In genomic region chr5:52515246-52516021, GRCm38 (mm10) we compare ENCODE assay signal across 8 mouse cellular contexts. TPM values are rescaled to one million over a fixed set of nuclear protein-coding genes. Genes with fewer than 3 reads are reported as not detected.
DNase-seq lines count a peak whose midpoint lies in the region; ATAC-seq lines count a peak whose summit lies in the region.

No protein-coding gene starts in this region.

- DNase-seq in T-cell, adult 2 months (ENCODE audit: low spot score) = peak; percentile 2
- peak; percentile 65 for DNase-seq in cerebellum, adult 9-11 months
- DNase-seq in frontal cortex, postnatal 14 days (ENCODE audit: low spot score in 2 of 2) = peak; percentile 35 to 71
- DNase-seq in hindbrain, embryonic 14.5 days (ENCODE audit: low spot score) = peak; percentile 84
- peak; percentile 57 to 84 for DNase-seq in layer of hippocampus, postnatal 25 days (ENCODE audit: extremely low spot score in 1 of 2, low spot score in 1 of 2)
- peak; percentile 58 for DNase-seq in lung, postnatal 25 days (ENCODE audit: low spot score)
- peak; percentile 73 to 83 for DNase-seq in right cerebral cortex, postnatal 10 days (ENCODE audit: low spot score in 2 of 2)

- no peaks in the 10 kb centered on the region for H3K36me3 ChIP-seq in hindbrain, embryonic 14.5 days (replicated peaks; ENCODE audit: control insufficient read depth, insufficient read depth)

- 0 out of 2 replicates have a peak, but pooled peaks cover 4% of the 10 kb centered on the region for H3K4me1 ChIP-seq in hindbrain, embryonic 14.5 days (replicated peaks; ENCODE audit: control insufficient read depth, insufficient read depth, low read length)

- no peaks in the 10 kb centered on the region for H3K9me3 ChIP-seq in hindbrain, embryonic 14.5 days (ENCODE audit: control insufficient read depth, low read length)

- peak; percentile 47; the same call in 1 of the 2 replicates for ATAC-seq in hindbrain, embryonic 14.5 days (ENCODE audit: low FRiP score)
- ATAC-seq in inflammation-experienced regulatory T-cells, adult 6 months = no peak

- H3K4me2 ChIP-seq in hindbrain, embryonic 14.5 days (replicated peaks) = peak overlapping the region; percentile 56

- H3K27ac ChIP-seq in hindbrain, embryonic 14.5 days = 0 out of 2 replicates have a peak overlapping the region, but pooled peaks have one; percentile 3

- WGBS in hindbrain, embryonic 14.5 days = 18% methylated on average over 22 of the region's 22 CpGs

- H3K27me3 ChIP-seq in hindbrain, embryonic 14.5 days (ENCODE audit: control insufficient read depth, insufficient read depth, low read length) = no peaks in the 10 kb centered on the region

- peak overlapping the region; percentile 58 for H3K9ac ChIP-seq in hindbrain, embryonic 14.5 days

- H3K4me3 ChIP-seq in hindbrain, embryonic 14.5 days (replicated peaks; ENCODE audit: low read length) = peak overlapping the region; percentile 28

RNA-seq across cellular contexts. Expression of gene Ccdc149, which starts 44.1 kb away (rescaled TPM):
- 14.6 and 14.7 TPM in 2 replicates for polyA plus RNA-seq in hindbrain, embryonic 14.5 days (2014; fragmentation: Nextera tagmentation; extraction: Ambion mirVana)
- 10 to 100 TPM; 62.1 to 64.5 TPM for total RNA-seq in layer of hippocampus, postnatal 25 days (2021)
- polyA plus RNA-seq in inflammation-experienced regulatory T-cells, adult 6 months (2017; shearing (Covaris generic)) = not detected

RNA-seq across cellular contexts. Expression of gene Lgi2, which starts 50.8 kb away (rescaled TPM):
- 6.5 and 6.9 TPM in 2 replicates for polyA plus RNA-seq in hindbrain, embryonic 14.5 days (2014; fragmentation: Nextera tagmentation; extraction: Ambion mirVana)
- 10 to 100 TPM; 23.7 to 24.9 TPM for total RNA-seq in layer of hippocampus, postnatal 25 days (2021)
- polyA plus RNA-seq in inflammation-experienced regulatory T-cells, adult 6 months (2017; shearing (Covaris generic)) = not detected

Comparison
In these comparisons a context has a peak if more than half of its experiments do, and no peak if none do; other contexts are left out.
1. DNase-seq: peak in every context shown above with its lines; median percentile 84 in hindbrain, embryonic 14.5 days; 78 in right cerebral cortex, postnatal 10 days; 70 in layer of hippocampus, postnatal 25 days; 65 in cerebellum, adult 9-11 months; 58 in lung, postnatal 25 days; 53 in frontal cortex, postnatal 14 days; 2 in T-cell, adult 2 months.
2. RNA of gene Ccdc149, which starts 44.1 kb away (polyA plus RNA-seq): 14.6 to 14.7 TPM in hindbrain, embryonic 14.5 days; not detected in inflammation-experienced regulatory T-cells, adult 6 months; every median in the first group is over 10 times any median in the second.